Mouse (Mus musculus): Measurements from ENCODE around the gene Zfp750. TPM values are rescaled to one million over a fixed set of nuclear protein-coding genes. Genes with fewer than 3 reads are reported as not detected.

Gene Zfp750
- total and polyA plus RNA-seq, 2 experiments from 2014 or later = 0.10 to 1.5 TPM

DNA sequence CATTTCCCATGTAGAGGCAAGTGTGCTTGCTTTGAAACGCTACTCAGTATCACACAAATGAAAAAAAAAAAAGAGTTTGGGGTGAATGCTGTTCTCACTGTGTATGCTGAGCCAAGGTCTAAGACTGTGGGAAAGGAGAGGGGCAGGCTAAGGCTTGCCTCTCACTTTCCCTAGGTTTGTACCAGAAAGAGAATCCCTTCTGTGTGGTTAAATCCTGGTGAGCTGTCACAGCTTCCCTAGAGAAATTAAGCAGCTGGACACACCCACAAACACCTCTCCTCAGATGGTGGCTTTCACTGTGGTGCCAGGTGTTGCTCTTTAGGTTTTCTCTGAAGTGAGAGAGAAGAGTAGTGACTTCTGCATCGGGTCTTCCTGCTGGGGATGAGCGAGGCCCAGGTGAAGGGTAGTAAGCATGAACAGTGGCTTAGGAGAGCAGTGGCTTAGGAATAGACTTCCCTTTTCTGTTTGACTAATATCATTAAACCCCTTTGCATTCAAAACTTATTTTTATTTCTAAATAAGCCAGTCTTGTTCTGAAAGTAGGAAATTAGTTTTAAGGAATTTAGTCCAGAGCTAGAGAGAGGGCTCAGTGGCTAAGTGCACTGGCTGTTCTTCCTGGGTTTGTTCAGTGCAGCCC is 26.4 kb upstream of the Zfp750 start:
- DNase-seq (ENCODE audit: low spot score) (no peak), ATAC-seq (ENCODE audit: insufficient read depth, low read depth) (no peak)
- Histone ChIP-seq H3K4me2 (ENCODE audit: low read depth, low read length) (no peak overlapping the region), H3K27me3 (ENCODE audit: control insufficient read depth, insufficient read depth, low read length) (no peaks in the 10 kb centered on the region), H3K9me3 (replicated peaks; ENCODE audit: control insufficient read depth, low read length) (no peaks in the 10 kb centered on the region), H3K27ac (ENCODE audit: low read depth) (no peak overlapping the region), H3K36me3 (replicated peaks; ENCODE audit: control insufficient read depth, insufficient read depth, low read length) (0 out of 2 replicates have a peak, but pooled peaks cover 6% of the 10 kb centered on the region), H3K4me3 (ENCODE audit: low read depth, low read length) (no peak overlapping the region), H3K4me1 (ENCODE audit: control insufficient read depth, insufficient read depth) (peaks cover 8% of the 10 kb centered on the region; the same call in 1 of the 2 replicates), H3K9ac (replicated peaks; ENCODE audit: low read depth, low read length) (no peak overlapping the region)
- WGBS = 77% methylated on average over 3 of the region's 3 CpGs
- TF ChIP-seq CTCF (IDR thresholded peaks at IDR 0.05; ENCODE audit: low read depth) (no peak), EP300 (IDR thresholded peaks at IDR 0.05; ENCODE audit: low read depth) (no peak)

DNA sequence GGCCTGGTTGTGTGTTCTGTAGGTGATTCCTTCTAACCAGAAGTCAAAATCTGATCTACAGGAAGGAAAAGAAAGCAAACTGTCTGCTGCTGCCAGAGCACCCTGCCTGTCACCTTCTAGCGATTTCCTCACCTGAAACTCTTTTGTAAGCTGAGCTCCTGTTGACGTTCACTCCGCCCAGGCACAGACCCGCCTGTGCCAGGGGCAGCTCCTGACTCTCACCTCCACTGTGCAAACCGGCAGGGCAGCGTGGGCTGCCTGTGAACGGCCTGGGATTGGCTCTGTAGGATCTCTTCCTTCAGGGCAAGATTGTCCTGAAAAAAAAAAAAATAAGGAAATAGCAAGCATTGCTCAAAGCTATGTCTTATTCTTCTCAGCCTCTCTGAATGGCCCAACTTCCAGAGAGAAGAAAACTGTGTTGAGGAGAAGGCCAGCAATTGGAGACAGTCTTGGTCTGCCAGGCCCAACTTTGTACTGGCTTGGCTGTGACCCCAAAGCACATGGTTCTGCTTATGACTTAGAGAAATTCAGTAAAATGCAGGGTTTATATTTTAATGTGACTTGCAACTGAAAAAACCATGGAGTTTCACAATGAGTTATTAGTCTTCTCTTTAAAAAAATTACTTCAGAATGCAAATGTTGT is 25.7 kb upstream of the Zfp750 start:
- Histone ChIP-seq H3K9me3 (replicated peaks; ENCODE audit: control insufficient read depth, low read length) (no peaks in the 10 kb centered on the region), H3K27ac (ENCODE audit: low read depth) (no peak overlapping the region), H3K4me2 (ENCODE audit: low read depth, low read length) (no peak overlapping the region), H3K9ac (replicated peaks; ENCODE audit: low read depth, low read length) (no peak overlapping the region), H3K36me3 (replicated peaks; ENCODE audit: control insufficient read depth, insufficient read depth, low read length) (0 out of 2 replicates have a peak, but pooled peaks cover 6% of the 10 kb centered on the region), H3K4me3 (ENCODE audit: low read depth, low read length) (no peak overlapping the region), H3K4me1 (ENCODE audit: control insufficient read depth, insufficient read depth) (peaks cover 4% of the 10 kb centered on the region; the same call in 1 of the 2 replicates), H3K27me3 (ENCODE audit: control insufficient read depth, insufficient read depth, low read length) (no peaks in the 10 kb centered on the region)
- ATAC-seq (ENCODE audit: insufficient read depth, low read depth) (no peak), DNase-seq (ENCODE audit: low spot score) (no peak)
- no peak for TF ChIP-seq CTCF (IDR thresholded peaks at IDR 0.05; ENCODE audit: low read depth)
- no peak for TF ChIP-seq EP300 (IDR thresholded peaks at IDR 0.05; ENCODE audit: low read depth)
- 70% methylated on average over 7 of the region's 7 CpGs for WGBS

DNA sequence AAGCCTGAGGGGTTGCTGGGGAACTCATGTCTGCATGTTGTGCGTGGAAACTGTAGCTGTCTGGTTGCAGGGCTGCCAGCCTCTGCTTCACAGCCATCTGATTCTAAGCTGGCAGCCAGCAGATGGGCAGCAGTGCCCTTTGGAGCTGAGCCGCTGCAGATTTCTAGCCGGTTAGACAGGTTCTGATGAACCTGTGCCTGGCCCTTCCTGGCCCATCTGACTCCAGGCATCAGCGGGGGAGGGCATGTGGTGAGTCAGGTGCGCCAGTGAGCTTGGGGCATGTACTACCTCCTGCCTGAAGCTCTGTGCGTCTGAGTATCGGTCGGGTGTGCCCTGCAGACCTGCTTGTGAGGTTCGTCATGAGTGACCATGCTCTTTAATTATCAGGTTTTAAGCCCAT is 24.8 kb upstream of the Zfp750 start:
- Histone ChIP-seq H3K27ac (ENCODE audit: low read depth) (no peak overlapping the region), H3K9me3 (replicated peaks; ENCODE audit: control insufficient read depth, low read length) (no peaks in the 10 kb centered on the region), H3K36me3 (replicated peaks; ENCODE audit: control insufficient read depth, insufficient read depth, low read length) (0 out of 2 replicates have a peak, but pooled peaks cover 6% of the 10 kb centered on the region), H3K27me3 (ENCODE audit: control insufficient read depth, insufficient read depth, low read length) (no peaks in the 10 kb centered on the region), H3K4me1 (ENCODE audit: control insufficient read depth, insufficient read depth) (no peaks in the 10 kb centered on the region), H3K9ac (replicated peaks; ENCODE audit: low read depth, low read length) (no peak overlapping the region), H3K4me3 (ENCODE audit: low read depth, low read length) (no peak overlapping the region), H3K4me2 (ENCODE audit: low read depth, low read length) (no peak overlapping the region)
- 80% methylated on average over 9 of the region's 9 CpGs for WGBS
- TF ChIP-seq CTCF (IDR thresholded peaks at IDR 0.05; ENCODE audit: low read depth) (no peak), EP300 (IDR thresholded peaks at IDR 0.05; ENCODE audit: low read depth) (no peak)
- DNase-seq (ENCODE audit: low spot score) (no peak), ATAC-seq (ENCODE audit: insufficient read depth, low read depth) (no peak)

DNA sequence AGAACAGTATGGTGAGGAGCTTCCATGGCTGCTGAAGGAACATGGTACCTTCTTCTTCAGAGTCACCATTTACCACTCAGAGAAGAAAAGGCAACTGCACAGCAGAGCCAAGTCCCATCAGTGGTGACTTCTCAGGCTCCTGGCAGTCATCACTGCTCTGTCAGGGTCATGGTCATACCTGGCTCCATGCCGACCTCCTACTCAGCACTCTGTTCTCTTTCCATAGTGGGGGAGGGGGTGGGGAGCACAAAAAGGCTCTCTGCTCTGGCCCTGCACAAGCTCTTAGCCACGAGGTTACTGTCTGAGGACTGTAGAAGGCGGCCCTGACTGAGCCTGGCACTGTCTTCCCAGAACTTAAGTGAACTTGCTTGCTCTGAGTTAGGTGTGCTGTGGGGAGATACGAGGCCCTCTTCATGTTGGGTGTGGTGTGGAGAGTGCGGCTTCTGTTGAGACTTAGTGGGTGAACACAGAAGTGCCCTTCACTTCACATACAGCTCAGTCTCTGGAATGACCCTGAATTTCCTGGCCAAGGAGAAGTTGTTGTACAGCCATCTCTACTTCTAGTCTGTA is 24.2 kb upstream of the Zfp750 start:
- WGBS = 76% methylated on average over 5 of the region's 5 CpGs
- TF ChIP-seq EP300 (IDR thresholded peaks at IDR 0.05; ENCODE audit: low read depth) (no peak), CTCF (IDR thresholded peaks at IDR 0.05; ENCODE audit: low read depth) (no peak)
- no peak for DNase-seq (ENCODE audit: low spot score)
- Histone ChIP-seq H3K27me3 (ENCODE audit: control insufficient read depth, insufficient read depth, low read length) (no peaks in the 10 kb centered on the region), H3K27ac (ENCODE audit: low read depth) (no peak overlapping the region), H3K4me3 (ENCODE audit: low read depth, low read length) (no peak overlapping the region), H3K4me2 (ENCODE audit: low read depth, low read length) (no peak overlapping the region), H3K9me3 (replicated peaks; ENCODE audit: control insufficient read depth, low read length) (no peaks in the 10 kb centered on the region), H3K9ac (replicated peaks; ENCODE audit: low read depth, low read length) (no peak overlapping the region), H3K4me1 (ENCODE audit: control insufficient read depth, insufficient read depth) (no peaks in the 10 kb centered on the region), H3K36me3 (replicated peaks; ENCODE audit: control insufficient read depth, insufficient read depth, low read length) (0 out of 2 replicates have a peak, but pooled peaks cover 6% of the 10 kb centered on the region)
- peak; percentile 27; the same call in 1 of the 2 replicates for ATAC-seq (ENCODE audit: insufficient read depth, low read depth)

DNA sequence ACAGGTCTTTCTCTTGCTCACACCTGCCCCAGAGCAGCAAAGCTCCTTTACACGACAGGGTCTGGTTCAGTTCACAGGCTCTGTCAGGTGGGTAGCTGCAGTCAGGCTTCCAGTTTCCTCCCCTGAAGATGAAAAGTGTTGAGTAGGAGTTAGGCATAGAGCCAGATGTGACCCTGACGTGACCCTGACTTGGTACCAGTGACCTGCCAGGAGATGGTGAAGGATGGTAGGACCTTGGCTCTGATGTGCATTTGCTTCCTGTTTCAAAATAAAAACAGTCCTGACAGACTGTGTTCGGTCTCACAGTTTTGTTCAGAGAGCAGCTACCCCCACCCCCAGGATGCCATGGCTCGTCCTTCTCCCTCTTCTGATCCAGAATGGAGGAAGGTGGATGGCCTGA is 23.3 kb upstream of the Zfp750 start:
- no peak overlapping the region for H3K27ac ChIP-seq (ENCODE audit: low read depth)
- WGBS = 76% methylated on average over 4 of the region's 4 CpGs
- no peak overlapping the region for H3K4me3 ChIP-seq (ENCODE audit: low read depth, low read length)
- H3K4me2 ChIP-seq (ENCODE audit: low read depth, low read length) = no peak overlapping the region
- DNase-seq (ENCODE audit: low spot score) = no peak
- no peaks in the 10 kb centered on the region for H3K27me3 ChIP-seq (ENCODE audit: control insufficient read depth, insufficient read depth, low read length)
- TF ChIP-seq CTCF (IDR thresholded peaks at IDR 0.05; ENCODE audit: low read depth) (no peak), EP300 (IDR thresholded peaks at IDR 0.05; ENCODE audit: low read depth) (no peak)
- H3K9ac ChIP-seq (replicated peaks; ENCODE audit: low read depth, low read length) = no peak overlapping the region
- H3K4me1 ChIP-seq (ENCODE audit: control insufficient read depth, insufficient read depth) = no peaks in the 10 kb centered on the region
- no peaks in the 10 kb centered on the region for H3K9me3 ChIP-seq (replicated peaks; ENCODE audit: control insufficient read depth, low read length)
- H3K36me3 ChIP-seq (replicated peaks; ENCODE audit: control insufficient read depth, insufficient read depth, low read length) = 0 out of 2 replicates have a peak, but pooled peaks cover 6% of the 10 kb centered on the region
- ATAC-seq (ENCODE audit: insufficient read depth, low read depth) = no peak
